Mouse (Mus musculus): ENCODE data around the gene Lnpep. TPM values are rescaled to one million over a fixed set of nuclear protein-coding genes. Genes with fewer than 3 reads are reported as not detected.
A peak's percentile ranks its signal among the peaks of the same experiment; 100 is the strongest.

Lnpep gene
- polyA plus RNA-seq, 1 experiment from 2014 or later, result 8.4 TPM

DNA sequence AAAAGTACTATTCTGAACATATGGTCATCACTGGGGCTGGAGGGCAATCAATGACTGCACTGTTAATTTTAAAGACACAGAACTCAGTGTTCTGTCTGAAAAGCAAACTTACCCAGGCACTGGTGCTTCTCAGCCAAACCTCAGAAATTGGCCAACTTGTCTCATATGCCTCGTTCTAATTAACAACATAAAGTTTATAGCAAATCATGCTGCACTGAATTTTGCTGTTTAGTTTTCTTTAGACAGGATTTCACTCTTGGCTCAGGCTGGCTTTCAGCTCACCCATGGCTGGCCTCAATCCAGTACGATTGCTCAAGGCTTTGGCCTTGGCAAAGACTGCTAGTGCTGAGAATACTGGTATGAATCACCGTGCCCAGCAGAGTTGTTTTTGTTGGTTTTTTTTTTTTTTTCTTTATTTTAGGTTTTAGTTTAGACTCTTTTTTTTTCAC is 24.0 kb downstream of the Lnpep start:
- H3K36me3 ChIP-seq (ENCODE audit: control insufficient read depth, insufficient read depth, low read length), result no peaks in the 10 kb centered on the region
- no peak overlapping the region for H3K9ac ChIP-seq (ENCODE audit: low read length)
- peaks cover 4% of the 10 kb centered on the region; the same call in 1 of the 2 replicates for H3K4me1 ChIP-seq (replicated peaks; ENCODE audit: control insufficient read depth, insufficient read depth, low read length)
- ATAC-seq (ENCODE audit: low read depth), result peak; percentile 83
- H3K4me2 ChIP-seq (ENCODE audit: low read depth, low read length), result no peak overlapping the region
- no peaks in the 10 kb centered on the region for H3K9me3 ChIP-seq (ENCODE audit: control insufficient read depth, low read length)
- H3K27ac ChIP-seq (ENCODE audit: low read length), result peak overlapping the region; percentile 52; the same call in 1 of the 2 replicates
- WGBS, result 28% methylated on average over 3 of the region's 3 CpGs
- H3K27me3 ChIP-seq (ENCODE audit: control insufficient read depth, insufficient read depth, low read depth, low read length), result no peaks in the 10 kb centered on the region
- H3K4me3 ChIP-seq (ENCODE audit: low read length), result no peak overlapping the region

DNA sequence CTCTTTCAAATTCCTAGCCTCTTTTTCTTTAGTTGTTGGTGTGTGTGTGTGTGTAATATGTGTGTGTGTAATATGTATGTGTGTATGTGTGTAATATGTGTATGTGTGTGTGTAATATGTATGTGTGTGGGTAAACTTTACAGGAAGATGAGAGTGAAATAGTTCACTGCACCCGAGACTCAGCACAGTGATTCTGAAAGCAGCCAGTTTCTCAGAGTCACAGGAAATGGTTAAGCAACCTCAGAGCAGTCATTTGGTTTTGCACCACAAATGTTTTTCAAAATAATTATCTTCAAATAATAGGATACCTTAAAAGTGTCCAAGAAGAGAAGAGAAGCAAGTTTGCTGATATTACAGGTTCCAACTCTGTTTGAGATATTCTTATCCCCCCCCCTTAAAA is 24.8 kb downstream of the Lnpep start:
- H3K4me3 ChIP-seq (ENCODE audit: low read length), result no peak overlapping the region
- H3K27ac ChIP-seq (ENCODE audit: low read length), result no peak overlapping the region
- no peaks in the 10 kb centered on the region for H3K9me3 ChIP-seq (ENCODE audit: control insufficient read depth, low read length)
- no peaks in the 10 kb centered on the region for H3K27me3 ChIP-seq (ENCODE audit: control insufficient read depth, insufficient read depth, low read depth, low read length)
- H3K36me3 ChIP-seq (ENCODE audit: control insufficient read depth, insufficient read depth, low read length), result no peaks in the 10 kb centered on the region
- WGBS, result 67% methylated on average over 1 of the region's 1 CpGs
- no peak overlapping the region for H3K9ac ChIP-seq (ENCODE audit: low read length)
- peaks cover 4% of the 10 kb centered on the region; the same call in 1 of the 2 replicates for H3K4me1 ChIP-seq (replicated peaks; ENCODE audit: control insufficient read depth, insufficient read depth, low read length)
- H3K4me2 ChIP-seq (ENCODE audit: low read depth, low read length), result no peak overlapping the region
- ATAC-seq (ENCODE audit: low read depth), result no peak

DNA sequence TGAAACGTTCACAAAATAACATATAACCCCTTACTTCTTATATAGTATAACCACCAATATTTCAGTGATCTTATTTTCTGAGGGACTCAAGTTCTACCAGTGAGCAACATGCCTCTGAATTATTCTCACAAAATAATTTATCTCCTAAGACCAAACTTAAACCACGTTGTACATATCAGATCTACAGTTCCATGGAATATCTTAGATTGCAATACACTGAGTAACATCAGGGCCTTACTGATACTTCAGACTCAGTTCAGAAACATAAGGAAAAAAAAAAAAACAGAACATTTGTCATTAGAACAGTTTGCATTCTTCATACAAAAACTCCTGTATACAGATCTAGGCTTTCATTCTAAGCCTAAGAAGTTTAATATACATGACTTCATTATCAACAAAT is 26.5 kb downstream of the Lnpep start:
- Histone ChIP-seq H3K27ac (ENCODE audit: low read length) (no peak overlapping the region), H3K4me3 (ENCODE audit: low read length) (no peak overlapping the region), H3K36me3 (ENCODE audit: control insufficient read depth, insufficient read depth, low read length) (no peaks in the 10 kb centered on the region), H3K4me1 (replicated peaks; ENCODE audit: control insufficient read depth, insufficient read depth, low read length) (peaks cover 4% of the 10 kb centered on the region; the same call in 1 of the 2 replicates), H3K9me3 (ENCODE audit: control insufficient read depth, low read length) (no peaks in the 10 kb centered on the region), H3K27me3 (ENCODE audit: control insufficient read depth, insufficient read depth, low read depth, low read length) (no peaks in the 10 kb centered on the region), H3K4me2 (ENCODE audit: low read depth, low read length) (no peak overlapping the region), H3K9ac (ENCODE audit: low read length) (no peak overlapping the region)
- no peak for ATAC-seq (ENCODE audit: low read depth)
- WGBS, result 85% methylated on average over 2 of the region's 2 CpGs

DNA sequence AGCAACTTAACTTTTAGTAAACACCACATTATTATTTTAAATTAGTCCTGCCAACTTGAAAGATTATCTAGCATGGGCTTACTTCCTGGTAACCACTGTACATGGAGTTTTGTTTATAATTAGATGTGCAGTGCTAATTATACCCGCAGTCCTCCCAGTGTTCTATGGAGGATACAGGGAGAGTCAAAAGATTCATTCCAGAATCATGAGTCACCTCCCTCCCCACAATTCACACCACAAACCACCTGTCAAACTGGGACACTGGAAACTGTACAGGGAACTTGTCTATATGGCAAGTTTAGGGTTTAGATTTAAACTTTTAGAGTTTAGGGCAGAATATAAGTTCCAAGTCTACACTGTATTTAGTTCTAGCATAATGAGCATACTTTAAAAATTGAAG is 31.9 kb downstream of the Lnpep start:
- ATAC-seq (ENCODE audit: low read depth), result no peak
- Histone ChIP-seq H3K4me3 (ENCODE audit: low read length) (no peak overlapping the region), H3K4me2 (ENCODE audit: low read depth, low read length) (no peak overlapping the region), H3K27ac (ENCODE audit: low read length) (no peak overlapping the region), H3K36me3 (ENCODE audit: control insufficient read depth, insufficient read depth, low read length) (no peaks in the 10 kb centered on the region), H3K27me3 (ENCODE audit: control insufficient read depth, insufficient read depth, low read depth, low read length) (no peaks in the 10 kb centered on the region), H3K9ac (ENCODE audit: low read length) (no peak overlapping the region), H3K9me3 (ENCODE audit: control insufficient read depth, low read length) (no peaks in the 10 kb centered on the region), H3K4me1 (replicated peaks; ENCODE audit: control insufficient read depth, insufficient read depth, low read length) (no peaks in the 10 kb centered on the region)
- WGBS, result 60% methylated on average over 1 of the region's 1 CpGs

DNA sequence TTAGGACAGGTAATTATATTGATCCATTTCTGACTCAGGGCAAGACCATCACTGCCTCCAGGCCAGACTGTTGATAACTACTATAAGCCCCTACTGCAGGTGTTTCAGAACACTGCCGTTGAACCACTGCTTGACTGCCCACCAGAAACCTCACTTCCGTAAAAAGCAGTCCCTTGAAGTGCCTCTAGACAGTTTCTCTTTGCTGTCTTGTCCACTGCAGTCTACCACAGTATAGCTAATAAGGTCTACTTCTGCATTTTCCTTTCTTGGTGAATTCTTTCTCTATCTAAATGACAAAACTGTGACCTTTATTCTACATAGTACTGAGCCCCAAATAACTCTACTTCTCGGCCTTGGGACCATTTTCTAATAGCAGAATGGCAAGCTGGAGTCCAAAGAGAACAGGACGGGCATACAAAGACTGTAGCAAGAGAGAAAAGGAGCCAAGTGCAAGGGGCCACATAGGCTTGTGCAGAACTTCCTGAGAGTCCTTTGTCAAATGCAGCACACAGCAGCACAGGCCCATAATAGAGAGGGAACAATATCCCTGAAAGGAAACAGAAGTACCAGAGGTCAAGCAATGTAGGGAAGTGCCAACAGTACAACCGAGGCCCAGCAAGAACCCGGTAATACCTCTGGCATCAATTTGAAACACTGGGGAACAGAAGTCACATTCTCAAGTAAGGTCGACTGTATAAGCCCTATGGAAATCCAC is 37.4 kb downstream of the Lnpep start:
- no peaks in the 10 kb centered on the region for H3K27me3 ChIP-seq (ENCODE audit: control insufficient read depth, insufficient read depth, low read depth, low read length)
- H3K9me3 ChIP-seq (ENCODE audit: control insufficient read depth, low read length), result no peaks in the 10 kb centered on the region
- WGBS, result 75% methylated on average over 7 of the region's 7 CpGs
- H3K27ac ChIP-seq (ENCODE audit: low read length), result no peak overlapping the region
- no peak overlapping the region for H3K4me3 ChIP-seq (ENCODE audit: low read length)
- H3K4me2 ChIP-seq (ENCODE audit: low read depth, low read length), result no peak overlapping the region
- no peak overlapping the region for H3K9ac ChIP-seq (ENCODE audit: low read length)
- no peak for ATAC-seq (ENCODE audit: low read depth)
- no peaks in the 10 kb centered on the region for H3K36me3 ChIP-seq (ENCODE audit: control insufficient read depth, insufficient read depth, low read length)
- H3K4me1 ChIP-seq (replicated peaks; ENCODE audit: control insufficient read depth, insufficient read depth, low read length), result no peaks in the 10 kb centered on the region

DNA sequence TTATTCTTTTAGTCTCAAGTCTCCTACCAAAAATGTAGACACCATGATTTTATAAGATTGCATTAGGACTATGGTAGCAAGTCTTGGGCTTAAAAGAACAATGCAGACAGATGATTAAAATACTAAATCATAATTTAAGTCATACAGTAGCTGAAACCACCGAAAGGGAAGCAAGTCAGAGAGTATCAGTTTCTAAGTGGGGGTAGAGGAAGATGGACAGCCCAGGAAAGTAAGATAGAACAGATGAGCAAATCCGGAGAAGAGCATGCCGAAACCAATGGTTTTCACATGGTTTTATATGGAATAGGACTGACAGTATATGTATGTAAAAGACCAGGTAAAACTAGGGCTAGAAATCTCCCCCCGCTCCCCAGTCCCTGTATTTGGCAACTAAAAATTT is 39.7 kb downstream of the Lnpep start:
- Histone ChIP-seq H3K36me3 (ENCODE audit: control insufficient read depth, insufficient read depth, low read length) (no peaks in the 10 kb centered on the region), H3K9me3 (ENCODE audit: control insufficient read depth, low read length) (no peaks in the 10 kb centered on the region), H3K4me1 (replicated peaks; ENCODE audit: control insufficient read depth, insufficient read depth, low read length) (no peaks in the 10 kb centered on the region), H3K27ac (ENCODE audit: low read length) (no peak overlapping the region), H3K4me2 (ENCODE audit: low read depth, low read length) (no peak overlapping the region), H3K4me3 (ENCODE audit: low read length) (no peak overlapping the region), H3K27me3 (ENCODE audit: control insufficient read depth, insufficient read depth, low read depth, low read length) (no peaks in the 10 kb centered on the region), H3K9ac (ENCODE audit: low read length) (no peak overlapping the region)
- 85% methylated on average over 4 of the region's 4 CpGs for WGBS
- no peak for ATAC-seq (ENCODE audit: low read depth)

DNA sequence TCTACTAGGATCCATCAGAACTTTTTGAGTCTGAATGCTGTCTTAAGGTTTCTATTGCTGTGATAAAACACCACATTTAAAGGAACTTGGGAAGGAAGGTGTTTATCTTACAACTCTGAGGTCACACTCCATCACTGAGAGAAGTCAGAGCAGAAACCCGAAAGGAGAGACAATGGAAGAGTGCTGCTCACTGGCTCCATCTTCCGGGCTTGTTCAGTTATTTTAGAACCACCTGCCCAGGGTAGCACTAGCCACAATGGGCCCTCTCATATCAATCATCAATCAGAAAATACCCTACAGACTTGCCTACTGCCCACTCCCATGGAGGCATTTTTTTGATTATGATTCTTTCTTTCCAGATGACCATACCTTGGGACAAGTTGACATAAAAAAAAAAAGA is 41.0 kb downstream of the Lnpep start:
- ATAC-seq (ENCODE audit: low read depth), result no peak
- Histone ChIP-seq H3K9me3 (ENCODE audit: control insufficient read depth, low read length) (no peaks in the 10 kb centered on the region), H3K27ac (ENCODE audit: low read length) (no peak overlapping the region), H3K4me2 (ENCODE audit: low read depth, low read length) (no peak overlapping the region), H3K4me3 (ENCODE audit: low read length) (no peak overlapping the region), H3K36me3 (ENCODE audit: control insufficient read depth, insufficient read depth, low read length) (peaks cover 2% of the 10 kb centered on the region; the same call in 1 of the 2 replicates), H3K4me1 (replicated peaks; ENCODE audit: control insufficient read depth, insufficient read depth, low read length) (no peaks in the 10 kb centered on the region), H3K27me3 (ENCODE audit: control insufficient read depth, insufficient read depth, low read depth, low read length) (no peaks in the 10 kb centered on the region), H3K9ac (ENCODE audit: low read length) (no peak overlapping the region)
- 43% methylated on average over 2 of the region's 2 CpGs for WGBS

DNA sequence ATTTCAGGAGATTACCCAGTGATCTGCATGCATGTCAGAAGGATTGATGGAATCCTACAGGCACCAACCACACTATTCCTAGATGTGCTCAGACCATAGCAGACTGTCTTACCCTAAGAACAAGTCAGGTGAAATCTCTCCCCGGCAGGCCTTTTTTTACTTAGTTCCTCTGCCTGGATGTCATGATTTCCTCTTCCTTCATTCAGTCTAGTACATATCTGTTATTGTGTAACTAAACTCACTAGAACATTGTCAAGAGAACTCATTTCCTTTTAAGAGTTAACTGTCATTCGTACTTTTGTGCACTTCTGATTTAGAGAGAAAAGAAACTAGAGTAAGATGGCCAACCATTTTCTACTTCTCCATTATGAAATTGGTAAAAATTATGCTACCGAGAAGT is 43.6 kb downstream of the Lnpep start:
- no peaks in the 10 kb centered on the region for H3K4me1 ChIP-seq (replicated peaks; ENCODE audit: control insufficient read depth, insufficient read depth, low read length)
- H3K9ac ChIP-seq (ENCODE audit: low read length), result no peak overlapping the region
- 83% methylated on average over 3 of the region's 3 CpGs for WGBS
- no peak overlapping the region for H3K4me2 ChIP-seq (ENCODE audit: low read depth, low read length)
- H3K4me3 ChIP-seq (ENCODE audit: low read length), result no peak overlapping the region
- H3K9me3 ChIP-seq (ENCODE audit: control insufficient read depth, low read length), result no peaks in the 10 kb centered on the region
- peaks cover 6% of the 10 kb centered on the region; the same call in 1 of the 2 replicates for H3K36me3 ChIP-seq (ENCODE audit: control insufficient read depth, insufficient read depth, low read length)
- H3K27me3 ChIP-seq (ENCODE audit: control insufficient read depth, insufficient read depth, low read depth, low read length), result no peaks in the 10 kb centered on the region
- H3K27ac ChIP-seq (ENCODE audit: low read length), result no peak overlapping the region
- no peak for ATAC-seq (ENCODE audit: low read depth)

DNA sequence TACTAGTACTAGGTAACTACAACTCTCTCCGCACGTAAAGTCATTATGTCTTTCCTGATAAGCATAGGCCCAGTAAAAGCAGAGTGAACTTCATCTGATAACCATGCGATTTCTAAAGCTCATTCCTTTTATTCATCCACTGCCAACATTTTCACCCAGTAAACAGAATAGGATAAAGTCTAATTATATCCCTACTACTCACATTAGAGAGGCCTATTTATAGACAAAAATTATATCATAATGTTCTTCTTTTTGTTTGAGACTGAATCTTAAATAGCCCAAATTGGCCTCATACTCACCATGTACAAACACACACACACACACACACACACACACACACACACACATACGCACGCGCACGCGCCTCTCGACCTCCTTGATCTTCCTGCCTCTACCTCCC is 48.5 kb downstream of the Lnpep start:
- H3K4me2 ChIP-seq (ENCODE audit: low read depth, low read length), result no peak overlapping the region
- ATAC-seq (ENCODE audit: low read depth), result no peak
- H3K36me3 ChIP-seq (ENCODE audit: control insufficient read depth, insufficient read depth, low read length), result peaks cover 12% of the 10 kb centered on the region; the same call in 1 of the 2 replicates
- H3K27me3 ChIP-seq (ENCODE audit: control insufficient read depth, insufficient read depth, low read depth, low read length), result no peaks in the 10 kb centered on the region
- H3K4me3 ChIP-seq (ENCODE audit: low read length), result no peak overlapping the region
- 87% methylated on average over 9 of the region's 9 CpGs for WGBS
- no peaks in the 10 kb centered on the region for H3K9me3 ChIP-seq (ENCODE audit: control insufficient read depth, low read length)
- H3K4me1 ChIP-seq (replicated peaks; ENCODE audit: control insufficient read depth, insufficient read depth, low read length), result no peaks in the 10 kb centered on the region
- no peak overlapping the region for H3K27ac ChIP-seq (ENCODE audit: low read length)
- H3K9ac ChIP-seq (ENCODE audit: low read length), result no peak overlapping the region
